Mouse (Mus musculus) gastrocnemius, postnatal 36 days (tissue): Measurements from ENCODE around the gene Cfap61. TPM values are rescaled to one million over a fixed set of nuclear protein-coding genes. Genes with fewer than 3 reads are reported as not detected.
"Not testable (repeated sequence)": the region's sequence is repeated elsewhere in the genome, so short reads cannot be mapped to it uniquely, and the experiment has no call there.

Experiments used
- DNase-seq, 2 experiments: peaks; one replicate each; pipeline ENCODE4 v3.0.0; 2022
- intact Hi-C: fragments of 180-260 bp; cut with DNase I; formaldehyde crosslinking; loops from one replicate; pipeline ENCODE4 v1.15.1; 2025
- long read RNA-seq, 2 experiments: library from polyadenylated mRNA; stranded (forward); transcript quantifications; one replicate each; pipeline ENCODE4 v2.0.0; 2021
- total RNA-seq, 2 experiments: library from RNA; stranded (reverse); gene quantifications; 2 replicates each; pipeline ENCODE4 v1.2.3; 2021

Cfap61 gene
- not detected for total RNA-seq
- long read RNA-seq, experiment 1: 0 reads
- long read RNA-seq, experiment 2, partial matches to known transcripts: 0 of 1 reads
- long read RNA-seq, experiment 2, other reads (novel, unspliced or antisense): 1 of 1 reads

DNA sequence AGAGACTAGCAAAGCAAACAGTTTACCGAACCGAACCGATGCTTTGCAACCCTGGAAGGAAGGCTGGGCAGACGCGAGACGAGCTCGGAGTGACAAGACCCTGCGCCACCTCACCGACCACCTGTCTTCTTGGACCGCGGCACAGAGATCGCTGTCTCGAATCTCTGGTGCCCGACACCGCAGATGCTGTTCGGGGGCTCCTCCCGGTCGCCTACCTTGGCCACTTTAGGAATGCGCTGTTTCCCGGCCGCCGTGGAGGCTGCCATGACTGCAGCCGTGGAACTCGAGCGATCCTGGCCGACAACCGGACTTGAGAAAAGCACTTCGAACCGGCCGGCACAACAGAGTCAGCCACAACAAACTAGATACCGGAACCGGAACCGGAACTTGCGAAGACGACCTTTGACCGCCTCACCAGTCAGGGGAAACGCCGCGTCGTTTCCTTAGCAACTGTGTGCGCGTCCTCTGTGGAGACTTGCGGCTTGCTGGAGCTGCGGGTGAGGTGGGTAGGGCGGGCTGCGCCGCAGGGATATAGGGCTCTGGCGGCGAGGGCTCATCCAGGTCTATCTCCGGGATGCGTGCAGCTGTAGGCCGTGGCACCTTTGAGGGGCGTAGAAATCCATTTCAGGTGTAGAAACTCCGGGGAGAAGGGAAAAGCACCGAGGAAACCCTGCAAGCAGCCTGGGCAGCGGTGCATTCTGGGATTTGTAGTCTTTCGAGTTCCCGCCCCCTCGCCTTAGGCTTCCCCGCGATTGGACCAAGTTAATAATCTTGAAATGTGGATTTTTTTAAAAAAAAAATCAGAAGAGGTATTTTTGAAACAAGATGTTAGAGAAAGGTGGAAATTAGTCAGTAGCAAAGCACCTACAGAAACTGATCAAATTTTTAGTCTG lies at the start of gene Cfap61, which contains the start of gene Crnkl1:
Gene Cfap61, plus strand, starts transcription at position 446 of the 893 bp plus-strand sequence.
Gene Crnkl1, minus strand, starts transcription at position 676 of the 893 bp plus-strand sequence.
- intact Hi-C loops: no loop called here
- peak; percentile 85 to 93 for DNase-seq

DNA sequence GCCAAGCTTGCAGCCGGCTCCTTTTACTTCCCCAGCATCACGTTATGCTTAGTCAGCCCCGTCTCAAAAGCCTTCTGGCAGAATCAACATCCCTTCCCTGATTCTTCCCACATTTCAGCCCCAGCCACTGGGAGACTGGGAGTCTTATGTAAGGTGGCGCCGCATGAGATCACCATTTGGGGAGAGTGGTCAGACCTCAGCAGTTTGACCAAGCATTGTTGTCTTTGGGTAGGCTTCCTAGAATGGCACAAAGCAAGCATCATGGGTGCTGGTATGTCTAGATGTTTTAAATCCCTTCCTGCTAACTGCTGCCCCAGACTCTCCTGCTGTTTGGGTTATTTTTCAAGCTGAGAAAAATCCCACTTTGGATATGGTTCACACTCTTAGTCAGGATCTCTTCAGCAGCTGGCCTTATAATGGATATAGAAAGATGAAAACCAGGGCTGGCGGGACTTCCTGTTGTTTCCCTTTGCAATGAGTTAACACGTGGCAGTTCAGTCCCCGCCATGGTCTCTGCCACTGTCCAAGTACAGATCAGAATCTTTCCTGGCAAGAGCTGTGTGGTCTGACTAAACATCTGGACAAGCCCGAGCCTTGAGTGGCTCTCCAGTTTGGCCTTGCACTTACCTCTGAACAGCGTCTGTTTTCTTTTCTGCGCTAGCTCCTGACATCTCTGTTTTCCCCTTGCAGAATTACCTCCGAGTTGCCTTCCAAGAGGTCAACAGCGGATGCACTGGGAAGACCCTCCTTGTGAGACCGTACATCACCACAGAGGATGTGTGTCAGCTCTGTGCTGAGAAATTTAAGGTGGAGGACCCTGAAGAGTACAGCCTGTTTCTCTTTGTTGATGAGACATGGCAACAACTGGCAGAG lies 49.4 kb upstream of the Cfap61 start:
- DNase-seq: peak; percentile 56 to 65
- intact Hi-C loops: no loop called here

DNA sequence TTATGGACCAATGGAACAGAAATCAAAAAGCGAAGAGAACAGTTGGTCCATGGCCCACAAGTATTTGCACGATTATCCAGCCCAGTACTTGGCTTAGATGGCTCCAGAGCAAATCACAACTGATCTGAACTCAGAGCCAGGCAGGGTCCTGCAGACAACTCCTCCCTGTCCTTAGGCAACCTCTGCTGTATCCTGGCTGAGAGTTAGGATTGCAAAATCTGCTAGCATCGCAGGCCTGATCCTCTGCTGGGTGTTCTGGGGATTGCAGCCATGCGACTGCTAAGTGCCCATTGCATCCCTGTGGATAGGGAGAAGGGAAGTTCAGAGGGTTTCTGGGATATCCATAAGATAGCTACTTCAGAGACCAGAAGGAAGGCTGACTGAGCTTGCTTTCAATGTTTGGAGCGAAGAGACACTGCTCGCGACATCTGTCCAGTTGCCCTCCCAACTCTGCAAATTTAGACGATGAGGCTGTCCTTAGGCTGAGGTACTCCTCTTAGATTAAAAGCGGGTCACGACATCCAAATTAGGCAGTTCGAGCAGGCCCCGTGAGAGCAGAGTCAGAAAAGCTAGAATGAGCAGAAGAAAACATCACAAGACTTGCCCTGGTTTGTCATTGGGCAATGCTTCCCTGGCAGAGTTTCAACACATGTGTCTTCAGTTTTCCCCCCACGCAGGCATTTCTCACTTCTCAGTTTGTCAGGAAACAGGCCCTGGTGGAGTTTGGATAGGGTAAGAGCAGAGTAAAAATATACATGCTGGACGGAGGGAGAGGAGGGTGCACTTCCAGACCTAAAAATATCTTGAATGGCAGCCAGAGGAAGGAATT lies 46.4 kb upstream of the Cfap61 start:
- peak; percentile 57 to 58 for DNase-seq
- intact Hi-C loops: no loop called here

DNA sequence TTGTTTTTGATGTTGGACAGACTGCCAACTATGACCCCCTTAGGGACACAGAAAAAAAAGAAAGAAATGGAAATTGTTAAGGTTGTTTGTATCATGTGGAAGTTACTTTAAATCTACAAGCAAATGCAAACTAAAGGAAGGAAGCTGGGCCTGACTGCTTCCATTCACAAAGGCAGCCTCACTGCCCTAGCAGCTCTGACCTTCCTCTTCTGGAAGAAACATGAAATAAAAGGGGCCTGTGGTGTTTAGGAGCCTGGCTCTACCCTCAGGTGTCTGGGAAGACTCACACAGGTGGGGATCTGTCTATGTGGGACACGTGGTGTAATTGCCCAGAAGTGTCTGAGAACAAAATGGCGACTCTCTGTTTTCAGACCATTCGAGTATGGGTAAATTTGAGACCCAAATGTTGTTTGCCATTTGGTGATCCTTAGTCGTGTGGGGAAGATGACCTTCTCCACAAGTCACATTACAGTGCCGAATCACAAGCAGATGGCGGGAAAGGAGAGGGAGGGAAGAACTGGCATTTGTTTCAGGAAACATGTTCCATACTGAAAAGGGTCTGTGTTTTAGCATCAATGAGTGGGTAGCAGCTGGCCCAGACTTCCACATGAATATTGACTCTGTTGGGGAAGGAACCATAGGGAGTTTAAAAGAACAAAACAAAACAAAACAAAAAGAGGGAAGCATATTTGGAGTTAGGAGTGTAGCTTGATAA lies 45.7 kb upstream of the Cfap61 start:
- intact Hi-C loops: no loop called here
- no peak for DNase-seq

DNA sequence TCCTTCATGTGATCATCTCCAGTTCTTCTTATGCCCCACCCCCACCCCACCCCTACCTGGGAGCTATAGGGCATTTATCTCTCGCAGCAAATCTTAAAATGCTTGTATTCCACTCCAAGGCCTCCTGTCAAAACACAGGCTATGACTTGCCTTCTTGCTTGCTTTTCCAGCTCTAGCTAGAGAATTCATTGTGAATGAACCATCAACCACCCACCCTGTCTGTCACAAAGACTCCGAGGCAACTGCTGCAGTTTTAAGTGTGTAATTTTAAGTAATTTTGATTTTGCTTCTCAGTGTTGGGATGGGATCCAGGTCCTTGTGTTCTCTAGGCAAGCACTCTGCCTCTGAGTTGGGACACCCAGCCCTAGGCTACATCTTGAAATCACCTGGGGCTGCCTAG lies 44.0 kb upstream of the Cfap61 start:
- no peak for DNase-seq
- intact Hi-C loops: no loop called here

DNA sequence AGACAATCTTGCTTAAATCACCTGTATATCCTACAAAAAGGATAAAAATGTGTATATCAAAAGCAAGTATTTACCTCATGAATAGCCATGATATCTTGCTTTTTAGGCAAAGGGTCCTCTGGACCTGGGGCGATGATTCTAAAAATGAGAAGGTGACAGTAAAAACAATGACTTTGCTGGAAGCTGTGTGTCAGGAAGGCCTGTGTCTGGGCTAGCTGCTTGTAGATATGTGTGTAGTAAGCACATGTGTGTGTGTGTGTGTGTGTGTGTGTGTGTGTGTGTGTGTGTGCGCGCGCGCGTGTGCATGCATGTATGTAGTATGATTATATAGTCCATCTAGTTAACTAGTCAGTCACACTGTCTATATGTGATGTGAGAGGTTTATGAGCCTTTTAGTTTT lies 40.8 kb upstream of the Cfap61 start:
- intact Hi-C loops: no loop called here
- DNase-seq: no peak

DNA sequence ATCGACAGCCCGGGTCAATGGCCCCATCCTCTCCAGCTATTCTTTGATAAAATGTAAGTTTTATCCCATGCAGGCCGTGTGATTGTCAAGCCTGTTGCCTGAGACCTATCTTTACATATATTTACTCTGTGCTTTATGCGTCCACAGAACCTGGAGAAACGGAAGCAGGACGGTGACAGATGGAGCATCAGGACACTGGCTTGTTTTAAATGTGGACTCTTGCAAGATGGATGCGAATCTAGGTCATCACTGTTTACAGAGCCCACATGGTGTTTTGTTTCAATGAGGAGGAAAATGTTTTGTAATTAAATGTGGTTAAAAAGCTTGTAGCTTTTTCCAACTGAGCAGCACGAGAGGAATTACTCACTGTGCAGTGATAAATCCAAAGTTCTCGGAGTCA lies 36.5 kb upstream of the Cfap61 start:
- intact Hi-C loops: no loop called here
- no peak for DNase-seq

DNA sequence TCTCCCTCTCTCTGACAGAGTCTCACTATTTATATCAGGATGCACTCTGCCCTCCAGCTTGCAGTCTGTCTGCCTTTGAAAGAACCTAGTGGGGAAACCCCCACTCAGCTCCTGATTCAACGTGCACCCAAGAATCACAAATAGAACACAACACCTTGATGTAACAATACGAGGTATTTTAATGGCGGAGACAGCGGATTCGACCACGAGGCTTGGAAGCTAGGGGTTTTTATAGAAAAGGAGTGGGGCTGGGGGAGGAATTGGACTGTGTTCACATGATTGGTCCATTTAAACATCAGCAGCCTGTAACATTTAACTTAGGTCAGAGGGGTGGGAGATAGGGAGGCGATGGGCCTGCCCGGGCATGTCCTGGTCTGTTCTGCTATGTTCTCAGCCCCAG lies 34.3 kb upstream of the Cfap61 start:
- intact Hi-C loops: not testable (repeated sequence)

DNA sequence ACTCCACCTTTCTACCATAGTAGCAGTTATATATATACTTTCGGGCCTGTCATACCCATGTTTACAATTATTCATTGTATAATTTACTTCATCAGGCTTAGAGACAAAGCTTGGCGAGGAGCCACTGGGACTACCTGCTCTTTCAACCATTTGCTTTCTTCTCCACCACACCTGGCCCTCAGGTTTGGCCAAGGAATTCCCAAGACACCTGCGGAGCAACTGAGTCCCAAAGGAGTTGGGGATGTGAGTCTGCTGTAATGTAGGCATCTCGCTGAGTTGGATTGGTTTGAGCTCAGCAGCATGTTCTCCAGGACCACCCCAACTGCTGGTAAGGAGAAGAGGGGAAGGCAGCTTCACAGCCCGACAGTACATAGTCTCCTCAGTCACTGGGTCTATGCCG lies 32.7 kb upstream of the Cfap61 start, which contains the start of gene Naa20:
Gene Naa20, plus strand, starts transcription at position 239 of the 400 bp plus-strand sequence.
- DNase-seq: no peak
- intact Hi-C loops: no loop called here

More for the DNA sequence above, 34.3 kb upstream of the Cfap61 start:
- DNase-seq: not testable (repeated sequence)

DNA sequence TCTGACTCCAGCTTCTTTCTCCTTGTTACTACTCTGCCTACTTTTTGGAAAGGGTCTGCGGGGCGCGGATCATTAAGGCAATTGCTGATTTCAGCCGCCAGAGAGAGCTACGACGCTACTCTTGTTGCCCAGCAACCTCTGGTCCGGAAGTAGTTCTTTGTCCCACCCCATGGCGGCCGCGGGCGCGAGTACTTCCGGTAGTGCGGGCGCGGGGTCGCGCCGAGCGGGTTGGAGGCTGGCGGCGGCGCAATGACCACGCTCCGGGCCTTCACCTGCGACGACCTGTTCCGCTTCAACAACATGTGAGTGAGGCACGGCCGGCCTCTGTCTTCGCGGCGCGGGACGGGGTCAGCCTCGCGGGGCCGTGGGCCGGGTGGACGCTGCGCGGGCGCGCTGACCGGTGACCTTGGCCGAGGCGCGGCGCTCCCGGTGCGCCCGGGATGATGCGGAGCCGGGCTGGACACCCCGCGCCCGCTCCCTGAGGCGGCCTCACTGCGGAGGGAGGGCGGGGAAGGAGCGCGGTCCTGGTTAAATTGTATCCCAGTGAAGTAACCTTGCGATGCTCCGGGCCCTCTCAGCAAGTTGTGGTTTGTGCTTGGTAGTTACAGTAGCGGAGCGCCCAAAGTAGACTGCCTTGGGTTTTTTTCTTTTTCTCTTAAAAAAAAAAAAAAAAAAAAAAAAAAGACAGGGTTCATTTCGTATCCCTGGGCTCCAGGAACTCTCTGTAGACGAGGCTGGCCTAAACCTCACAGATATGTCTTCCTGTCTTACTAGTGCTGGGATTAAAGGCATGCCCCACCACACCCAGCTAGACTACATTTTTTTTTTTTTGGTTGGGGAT lies 31.3 kb upstream of the Cfap61 start:
- intact Hi-C loops: no loop called here
- DNase-seq: peak; percentile 84 to 85

DNA sequence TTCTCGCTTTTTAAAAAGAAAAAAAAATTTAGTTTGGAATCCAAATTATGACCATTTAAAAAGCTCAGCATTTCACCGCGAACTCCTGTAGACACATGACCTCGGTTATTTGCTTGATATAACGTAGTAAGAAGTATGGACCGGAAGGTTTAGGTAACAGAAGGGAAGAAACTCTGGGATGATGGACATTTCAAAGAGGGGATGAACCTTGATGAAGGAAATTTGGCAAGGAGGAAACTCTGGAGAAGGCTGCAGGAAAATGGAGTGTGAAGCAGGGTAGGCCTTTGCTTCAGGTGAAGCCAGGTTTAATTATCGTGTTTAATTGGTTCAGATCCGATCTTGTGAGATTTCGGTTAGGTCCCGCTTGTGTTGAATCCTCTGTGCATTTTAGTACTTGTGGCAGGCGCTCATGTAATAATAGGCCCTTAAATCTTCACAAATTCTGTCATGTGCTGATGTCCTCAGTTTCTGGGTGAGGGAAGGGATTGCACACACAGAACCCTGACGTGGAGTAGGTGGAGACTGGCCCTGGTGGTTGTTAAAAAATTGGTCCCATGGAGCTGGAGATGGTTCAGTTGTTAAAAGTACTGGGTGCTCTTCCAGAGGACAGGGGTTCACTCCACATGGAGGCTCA lies 30.5 kb upstream of the Cfap61 start:
- no peak for DNase-seq
- intact Hi-C loops: no loop called here

DNA sequence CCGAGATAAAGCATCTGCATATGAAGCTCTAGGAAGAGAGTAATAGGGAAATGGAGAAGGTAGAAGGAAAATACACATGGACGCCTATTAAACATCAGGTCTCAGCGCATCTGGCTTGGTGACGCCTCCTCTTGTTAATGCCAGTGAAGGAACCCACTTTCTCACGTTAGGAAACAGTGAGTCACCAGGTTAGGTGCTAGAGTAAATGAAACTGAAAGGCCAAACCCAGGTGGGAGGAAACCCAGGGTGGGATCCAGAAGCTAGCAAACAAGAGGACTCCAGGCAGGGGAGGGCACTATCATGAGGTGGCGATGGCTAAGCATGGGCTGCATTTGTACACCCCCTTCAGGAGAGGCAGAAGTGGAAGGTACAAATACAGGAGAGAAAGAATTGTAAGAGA lies 29.4 kb upstream of the Cfap61 start:
- intact Hi-C loops: loop anchor here (5.0 kb wide), 1 partner anchor 208 kb away; no protein-coding TSS in a partner anchor
- no peak for DNase-seq

DNA sequence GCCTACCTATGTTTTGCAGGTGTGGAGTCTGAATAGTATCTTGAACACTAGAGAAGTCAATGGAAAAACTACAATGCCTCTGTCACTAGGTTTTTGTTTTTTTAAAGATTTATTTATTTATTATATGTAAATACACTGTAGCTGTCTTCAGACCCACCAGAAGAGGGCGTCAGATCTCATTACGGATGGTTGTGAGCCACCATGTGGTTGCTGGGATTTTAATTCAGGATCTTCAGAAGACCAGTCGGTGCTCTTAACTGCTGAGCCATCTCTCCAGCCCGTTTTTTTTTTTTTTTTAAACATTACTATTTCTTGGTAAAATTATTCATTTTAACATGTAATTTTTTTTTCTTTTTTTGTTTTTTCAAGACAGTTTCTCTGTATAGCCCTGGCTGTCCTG lies 28.7 kb upstream of the Cfap61 start:
- not testable (repeated sequence) for DNase-seq
- intact Hi-C loops: loop anchor here (5.0 kb wide), 1 partner anchor 209 kb away; no protein-coding TSS in a partner anchor

DNA sequence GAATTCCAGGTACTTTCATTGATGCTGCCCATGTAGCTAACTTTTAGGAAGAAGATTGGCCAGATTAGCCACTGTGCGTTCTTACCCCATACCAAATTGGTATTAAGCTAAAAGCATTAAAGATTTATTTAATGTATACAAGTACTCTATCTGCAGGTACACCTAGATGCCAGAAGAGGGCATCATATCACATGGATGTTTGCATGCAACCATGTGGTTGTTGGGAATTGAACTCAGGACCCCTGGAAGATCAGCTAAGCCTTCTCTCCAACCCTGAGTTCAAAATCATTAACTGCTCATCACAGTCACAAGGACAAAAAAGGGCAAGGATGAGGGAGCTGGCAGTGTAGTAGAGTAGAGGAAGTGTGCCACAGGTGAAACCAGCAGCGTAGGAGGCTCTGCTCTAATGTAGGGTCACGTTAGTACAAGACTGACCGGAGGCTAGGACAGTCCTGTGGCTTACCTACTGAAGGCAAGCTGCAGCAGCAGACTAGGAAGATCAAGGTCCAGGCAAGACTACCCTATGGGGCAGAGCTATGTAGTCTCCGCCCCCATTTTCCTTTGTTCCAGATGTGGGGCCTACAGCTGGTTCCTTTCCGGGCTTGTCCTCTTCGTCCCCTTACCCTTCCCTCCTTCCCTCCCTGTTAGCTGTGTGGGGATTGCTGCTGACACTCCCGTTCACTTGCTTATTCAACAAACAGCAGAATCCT lies 13.5 kb upstream of the Cfap61 start:
- DNase-seq: no peak

DNA sequence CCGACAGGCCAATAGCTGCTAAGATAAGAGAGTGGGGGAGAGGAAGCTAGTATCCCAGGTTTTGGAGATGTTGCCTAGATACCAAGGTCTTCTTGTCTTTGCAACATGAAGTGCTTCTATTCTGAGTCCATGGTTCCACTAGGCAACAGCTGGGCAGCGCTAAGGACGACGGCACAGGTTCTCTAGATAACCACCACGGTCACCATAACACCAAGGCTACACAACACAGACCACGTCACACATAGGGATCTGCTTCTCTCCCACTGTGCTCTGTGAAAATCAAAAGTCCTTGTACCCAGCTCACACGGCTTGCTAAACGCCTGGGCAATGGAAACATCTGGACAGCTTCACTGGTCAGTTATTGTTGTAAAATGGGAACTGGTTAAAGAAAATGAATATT lies 2.4 kb downstream of the Cfap61 start:
- intact Hi-C loops: no loop called here
- no peak for DNase-seq

More for the DNA sequence above, 13.5 kb upstream of the Cfap61 start:
- intact Hi-C loops: no loop called here

DNA sequence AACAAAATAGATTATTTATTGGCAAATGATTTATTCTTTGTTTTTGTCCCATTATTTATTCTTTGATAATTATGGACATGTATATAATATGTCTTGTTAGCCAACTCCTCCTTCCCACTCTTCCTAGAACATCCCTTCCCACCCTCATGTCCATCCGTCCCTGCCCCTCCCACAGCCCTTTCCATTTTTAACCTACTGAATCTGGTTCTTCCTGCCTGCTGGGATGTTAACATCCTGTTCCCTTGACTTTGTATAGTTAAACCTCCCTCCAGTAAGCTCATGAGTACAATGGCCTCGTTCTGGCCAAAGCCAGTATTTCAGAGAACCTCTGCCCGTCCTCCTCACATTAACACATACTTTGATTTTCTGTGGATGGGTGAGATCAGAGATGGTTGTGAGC lies 6.8 kb downstream of the Cfap61 start:
- intact Hi-C loops: no loop called here
- no peak for DNase-seq

DNA sequence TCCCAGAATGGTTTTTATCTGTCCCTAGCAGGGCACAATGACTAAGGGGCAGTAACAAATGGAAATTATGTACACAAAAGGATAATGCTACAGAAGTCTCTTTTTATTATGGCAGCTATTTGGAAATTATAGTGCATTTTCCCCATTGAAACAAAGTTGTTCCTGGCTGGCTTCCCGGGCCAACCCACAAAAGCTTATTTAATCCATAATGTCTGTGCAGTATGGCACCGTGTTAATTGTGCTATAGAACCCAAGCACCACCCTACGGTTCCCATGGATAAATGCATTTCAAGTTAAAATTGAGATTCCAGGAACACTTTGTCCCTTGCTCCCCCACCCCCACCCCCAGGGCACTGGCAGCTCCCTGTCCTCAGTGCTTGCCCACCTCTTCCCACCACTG lies 9.7 kb downstream of the Cfap61 start:
- DNase-seq: no peak
- intact Hi-C loops: no loop called here
